Mouse (Mus musculus): ENCODE measurements around the gene Hnrnpm. TPM values are rescaled to one million over a fixed set of nuclear protein-coding genes. Genes with fewer than 3 reads are reported as not detected.

The Hnrnpm gene
- polyA plus RNA-seq, 1 experiment, result 1,378 TPM

DNA sequence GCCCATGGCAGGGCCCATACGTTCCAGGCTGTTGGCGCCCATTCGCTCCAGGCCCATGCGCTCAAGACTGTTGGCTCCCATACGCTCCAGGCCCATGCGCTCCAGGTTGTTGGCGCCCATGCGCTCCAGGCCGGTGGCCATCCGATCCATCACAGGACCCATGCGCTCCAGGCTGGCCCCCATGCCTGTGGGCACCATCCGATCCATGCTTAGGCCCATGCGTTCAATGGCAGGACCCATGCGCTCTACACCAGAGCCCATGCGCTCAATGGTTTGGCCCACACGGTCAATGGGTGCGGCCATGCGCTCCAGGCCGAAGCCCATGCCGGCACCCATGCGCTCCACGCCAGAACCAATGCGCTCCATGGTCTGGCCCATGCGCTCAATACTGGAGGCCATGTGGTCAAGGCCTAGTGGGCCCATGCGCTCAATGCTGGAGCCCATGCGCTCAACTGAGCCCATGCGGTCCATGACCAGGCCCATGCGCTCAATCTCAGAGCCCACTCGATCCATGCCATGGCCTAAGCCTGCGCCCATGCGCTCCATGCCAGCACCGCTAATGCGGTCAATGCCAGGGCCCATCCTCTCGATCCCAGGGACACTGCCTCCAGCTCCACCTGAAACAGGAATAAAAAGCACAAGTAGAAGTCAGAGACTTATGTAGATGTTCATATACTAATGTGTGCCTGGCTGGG is 36.7 kb downstream of the Hnrnpm start:
- no peaks in the 10 kb centered on the region for H3K4me1 ChIP-seq (ENCODE audit: control insufficient read depth, insufficient read depth, low read length)
- WGBS, result 97% methylated on average over 34 of the region's 34 CpGs
- no peak overlapping the region for H3K27ac ChIP-seq (ENCODE audit: control insufficient read depth, insufficient read depth, low read depth, low read length, poor library complexity)
- no peak for TF ChIP-seq CTCF (IDR thresholded peaks at IDR 0.05; ENCODE audit: control insufficient read depth, insufficient read depth, low read length)
- 0 out of 2 replicates have a peak, but pooled peaks have one; percentile 23 for TF ChIP-seq POLR2A (IDR thresholded peaks at IDR 0.05; ENCODE audit: borderline replicate concordance, control insufficient read depth, low read depth, low read length)
- H3K4me3 ChIP-seq (replicated peaks; ENCODE audit: control insufficient read depth, low read depth, low read length), result no peak overlapping the region

- TF ChIP-seq CTCF (IDR thresholded peaks at IDR 0.05; ENCODE audit: control insufficient read depth, insufficient read depth, low read length), result no peak
- no peak for TF ChIP-seq POLR2A (IDR thresholded peaks at IDR 0.05; ENCODE audit: borderline replicate concordance, control insufficient read depth, low read depth, low read length)
- 88% methylated on average over 8 of the region's 8 CpGs for WGBS
- Histone ChIP-seq H3K4me1 (ENCODE audit: control insufficient read depth, insufficient read depth, low read length) (no peaks in the 10 kb centered on the region; the same call in 1 of the 2 replicates), H3K27ac (ENCODE audit: control insufficient read depth, insufficient read depth, low read depth, low read length, poor library complexity) (no peak overlapping the region), H3K4me3 (replicated peaks; ENCODE audit: control insufficient read depth, low read depth, low read length) (no peak overlapping the region)
Observed at GRCm38 (mm10) chr17:33645073-33645472, 41.6 kb downstream of the Hnrnpm start.

DNA sequence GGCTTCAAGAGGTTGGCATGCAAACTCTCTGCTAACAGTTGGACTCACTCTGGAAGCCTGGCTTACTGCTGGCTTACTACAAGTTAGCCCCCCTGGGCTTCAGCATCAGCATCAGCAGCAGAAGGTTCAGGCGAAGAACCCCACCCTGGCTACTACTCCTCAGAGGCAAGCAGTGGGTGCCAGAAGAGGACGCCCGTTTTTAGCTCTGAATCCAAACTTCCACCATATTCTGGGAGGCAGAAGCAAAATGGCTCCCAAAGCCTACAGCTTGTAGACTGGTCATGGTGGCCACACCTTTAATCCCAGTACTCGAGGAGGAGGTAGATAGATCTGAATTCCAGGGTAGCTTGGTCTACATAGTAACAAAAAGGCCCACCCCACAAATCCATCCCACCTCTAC is 42.6 kb downstream of the Hnrnpm start:
- no peak for TF ChIP-seq POLR2A (IDR thresholded peaks at IDR 0.05; ENCODE audit: borderline replicate concordance, control insufficient read depth, low read depth, low read length)
- no peak for TF ChIP-seq CTCF (IDR thresholded peaks at IDR 0.05; ENCODE audit: control insufficient read depth, insufficient read depth, low read length)
- Histone ChIP-seq H3K4me1 (ENCODE audit: control insufficient read depth, insufficient read depth, low read length) (no peaks in the 10 kb centered on the region; the same call in 1 of the 2 replicates), H3K4me3 (replicated peaks; ENCODE audit: control insufficient read depth, low read depth, low read length) (no peak overlapping the region), H3K27ac (ENCODE audit: control insufficient read depth, insufficient read depth, low read depth, low read length, poor library complexity) (no peak overlapping the region)
- WGBS, result 86% methylated on average over 4 of the region's 4 CpGs

DNA sequence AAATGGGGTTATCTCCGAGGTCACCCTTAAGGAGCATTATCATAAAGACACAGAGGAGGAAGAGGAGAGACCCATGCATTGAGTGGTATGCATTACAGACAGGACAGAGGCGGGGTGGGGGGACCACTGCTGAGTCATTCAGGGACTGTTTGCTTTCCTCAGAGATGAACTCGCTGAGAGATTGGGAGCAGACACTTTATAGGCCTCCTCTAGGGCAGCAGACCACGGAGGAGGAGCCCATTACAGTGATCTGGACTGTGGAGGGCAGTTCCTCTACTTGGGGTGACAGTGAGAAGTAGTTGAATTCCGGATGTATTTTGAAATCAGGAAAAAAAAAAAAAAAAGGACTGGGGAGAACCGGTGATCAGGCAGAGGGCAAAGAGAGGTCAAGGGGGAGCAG is 46.9 kb downstream of the Hnrnpm start:
- Histone ChIP-seq H3K4me1 (ENCODE audit: control insufficient read depth, insufficient read depth, low read length) (no peaks in the 10 kb centered on the region; the same call in 1 of the 2 replicates), H3K4me3 (replicated peaks; ENCODE audit: control insufficient read depth, low read depth, low read length) (peak overlapping the region; percentile 70), H3K27ac (ENCODE audit: control insufficient read depth, insufficient read depth, low read depth, low read length, poor library complexity) (peak overlapping the region; percentile 76; the same call in 1 of the 2 replicates)
- WGBS, result 12% methylated on average over 6 of the region's 6 CpGs
- TF ChIP-seq CTCF (IDR thresholded peaks at IDR 0.05; ENCODE audit: control insufficient read depth, insufficient read depth, low read length) (no peak), POLR2A (IDR thresholded peaks at IDR 0.05; ENCODE audit: borderline replicate concordance, control insufficient read depth, low read depth, low read length) (no peak)

DNA sequence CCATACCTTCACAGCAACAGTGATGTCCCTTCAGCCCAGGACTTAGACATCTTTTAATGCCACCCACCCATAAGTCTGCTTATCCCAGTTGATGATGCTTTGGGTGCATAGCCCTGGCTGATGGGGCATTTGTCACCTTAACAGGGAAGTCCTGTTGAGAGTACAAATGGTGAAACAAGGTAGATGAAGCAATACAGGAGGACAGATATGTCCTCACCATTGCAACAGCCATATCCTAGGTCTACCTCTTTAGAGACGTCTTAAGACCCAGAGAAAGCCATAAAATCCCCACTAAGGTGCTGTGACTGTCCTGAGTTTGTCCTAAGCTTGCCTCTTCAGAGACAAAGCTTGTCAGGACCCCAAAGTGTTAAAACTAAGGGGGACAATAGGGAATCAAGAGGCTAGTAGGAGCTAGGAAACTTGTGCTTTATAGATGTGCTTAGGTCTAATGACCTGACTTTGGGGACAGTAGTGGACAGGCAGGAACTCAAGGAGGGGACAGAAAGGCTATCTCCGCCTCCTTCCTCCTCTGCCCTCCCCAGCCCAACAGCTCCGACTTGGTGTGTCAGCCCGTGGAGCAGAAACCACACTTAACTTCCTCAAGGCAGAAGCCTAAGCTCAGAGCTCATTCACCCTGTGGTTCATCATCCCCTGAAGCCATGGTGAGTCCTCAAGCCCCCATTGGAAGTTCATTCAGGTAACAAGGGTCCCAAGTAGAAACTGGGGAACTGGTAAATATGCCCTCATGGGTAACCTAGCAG is 49.0 kb downstream of the Hnrnpm start, which contains the start of gene Pram1:
Gene Pram1 (plus strand): TSS at position 541 of the 761 bp plus-strand sequence.
- WGBS, result 16% methylated on average over 4 of the region's 4 CpGs
- H3K27ac ChIP-seq (ENCODE audit: control insufficient read depth, insufficient read depth, low read depth, low read length, poor library complexity), result peak within 1 kb of the TSS; percentile 88
- H3K4me1 ChIP-seq (ENCODE audit: control insufficient read depth, insufficient read depth, low read length), result no peaks in the 10 kb centered on the region; the same call in 1 of the 2 replicates

DNA sequence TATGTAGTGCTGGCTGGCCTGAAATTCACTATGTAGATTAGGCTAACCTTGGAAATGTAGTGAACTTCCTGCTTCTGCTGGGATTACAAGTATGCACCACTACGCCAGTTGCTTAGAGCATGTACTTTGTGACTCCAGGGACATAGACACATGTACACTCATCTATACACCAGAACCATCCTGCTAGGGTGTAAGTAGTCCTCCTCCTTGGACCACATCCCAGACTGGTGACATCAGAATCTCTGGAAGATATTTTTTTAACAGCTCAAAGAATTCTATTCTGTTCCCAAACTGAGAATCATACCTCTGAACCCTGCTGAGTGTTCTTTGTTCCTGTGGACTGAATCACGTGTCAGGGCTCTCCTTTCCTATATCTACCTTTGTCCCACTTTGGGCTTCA is 49.6 kb downstream of the Hnrnpm start:
- H3K27ac ChIP-seq (ENCODE audit: control insufficient read depth, insufficient read depth, low read depth, low read length, poor library complexity), result peak overlapping the region; percentile 88; the same call in 1 of the 2 replicates
- 55% methylated on average over 2 of the region's 2 CpGs for WGBS

More for the DNA sequence above, 49.0 kb downstream of the Hnrnpm start, which contains the start of gene Pram1:
- H3K4me3 ChIP-seq (replicated peaks; ENCODE audit: control insufficient read depth, low read depth, low read length), result peak within 1 kb of the TSS; percentile 88
- no peak for TF ChIP-seq CTCF (IDR thresholded peaks at IDR 0.05; ENCODE audit: control insufficient read depth, insufficient read depth, low read length)
- 0 out of 2 replicates have a peak, but pooled peaks have one; percentile 24 for TF ChIP-seq POLR2A (IDR thresholded peaks at IDR 0.05; ENCODE audit: borderline replicate concordance, control insufficient read depth, low read depth, low read length)

DNA sequence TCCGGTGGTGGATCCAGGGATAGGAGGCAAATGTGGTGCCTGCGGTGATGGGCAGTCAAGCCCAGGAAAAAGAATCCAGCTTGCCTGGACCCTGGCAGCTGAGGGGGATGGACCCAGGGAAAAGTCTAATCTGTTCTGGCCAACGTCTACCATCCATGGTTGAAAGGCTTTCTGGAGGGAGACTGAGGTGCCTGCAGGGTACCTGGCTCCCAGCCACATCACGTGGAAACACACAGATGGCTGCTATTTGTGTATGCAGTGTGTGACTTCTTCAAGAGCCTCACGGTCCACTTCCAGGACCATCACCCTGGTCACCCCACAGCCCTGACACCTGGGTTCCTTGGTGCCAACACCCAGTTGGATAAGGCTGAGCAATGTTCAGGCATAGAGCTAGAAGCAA is 54.9 kb downstream of the Hnrnpm start:
- H3K4me1 ChIP-seq (ENCODE audit: control insufficient read depth, insufficient read depth, low read length), result peaks cover 2% of the 10 kb centered on the region
- WGBS, result 84% methylated on average over 5 of the region's 5 CpGs
- no peak overlapping the region for H3K27ac ChIP-seq (ENCODE audit: control insufficient read depth, insufficient read depth, low read depth, low read length, poor library complexity)
- TF ChIP-seq CTCF (IDR thresholded peaks at IDR 0.05; ENCODE audit: control insufficient read depth, insufficient read depth, low read length), result no peak
- no peak for TF ChIP-seq POLR2A (IDR thresholded peaks at IDR 0.05; ENCODE audit: borderline replicate concordance, control insufficient read depth, low read depth, low read length)
- no peak overlapping the region for H3K4me3 ChIP-seq (replicated peaks; ENCODE audit: control insufficient read depth, low read depth, low read length)

More for the DNA sequence above, 49.6 kb downstream of the Hnrnpm start:
- H3K4me3 ChIP-seq (replicated peaks; ENCODE audit: control insufficient read depth, low read depth, low read length), result no peak overlapping the region
- no peaks in the 10 kb centered on the region; the same call in 1 of the 2 replicates for H3K4me1 ChIP-seq (ENCODE audit: control insufficient read depth, insufficient read depth, low read length)
- no peak for TF ChIP-seq CTCF (IDR thresholded peaks at IDR 0.05; ENCODE audit: control insufficient read depth, insufficient read depth, low read length)
- no peak for TF ChIP-seq POLR2A (IDR thresholded peaks at IDR 0.05; ENCODE audit: borderline replicate concordance, control insufficient read depth, low read depth, low read length)

DNA sequence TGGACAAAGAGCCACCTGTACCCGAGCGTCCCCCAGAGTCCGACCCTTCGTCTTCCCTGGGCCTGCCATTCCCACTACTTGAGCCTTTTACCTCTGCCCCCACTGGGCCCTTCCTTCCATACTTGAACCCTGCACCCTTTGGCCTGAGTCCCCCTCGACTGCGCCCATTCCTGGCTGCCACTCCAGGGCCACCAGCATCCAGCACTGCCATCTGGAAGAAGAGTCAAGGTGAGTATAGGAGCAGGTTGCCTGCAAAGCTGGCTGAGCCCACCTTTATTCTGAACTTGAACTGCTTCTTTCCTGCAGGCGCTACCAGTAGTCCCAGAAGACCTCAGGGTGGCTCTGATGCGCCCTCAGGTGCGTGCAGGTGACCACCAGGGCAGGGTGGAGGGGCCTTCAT is 55.4 kb downstream of the Hnrnpm start:
- WGBS, result 93% methylated on average over 9 of the region's 9 CpGs
- peaks cover 2% of the 10 kb centered on the region for H3K4me1 ChIP-seq (ENCODE audit: control insufficient read depth, insufficient read depth, low read length)
- no peak overlapping the region for H3K27ac ChIP-seq (ENCODE audit: control insufficient read depth, insufficient read depth, low read depth, low read length, poor library complexity)
- H3K4me3 ChIP-seq (replicated peaks; ENCODE audit: control insufficient read depth, low read depth, low read length), result no peak overlapping the region
- TF ChIP-seq CTCF (IDR thresholded peaks at IDR 0.05; ENCODE audit: control insufficient read depth, insufficient read depth, low read length), result no peak
- no peak for TF ChIP-seq POLR2A (IDR thresholded peaks at IDR 0.05; ENCODE audit: borderline replicate concordance, control insufficient read depth, low read depth, low read length)

Measured in bone marrow, adult 2 months (tissue).